Mouse (Mus musculus) B cell, adult 2 months (primary cell): ENCODE data around the gene Coq8b.

ENCODE experiments used
- DNase-seq, 2 experiments: peaks; one replicate each; pipeline ENCODE4 v3.0.0; 2022

The Coq8b gene

DNA sequence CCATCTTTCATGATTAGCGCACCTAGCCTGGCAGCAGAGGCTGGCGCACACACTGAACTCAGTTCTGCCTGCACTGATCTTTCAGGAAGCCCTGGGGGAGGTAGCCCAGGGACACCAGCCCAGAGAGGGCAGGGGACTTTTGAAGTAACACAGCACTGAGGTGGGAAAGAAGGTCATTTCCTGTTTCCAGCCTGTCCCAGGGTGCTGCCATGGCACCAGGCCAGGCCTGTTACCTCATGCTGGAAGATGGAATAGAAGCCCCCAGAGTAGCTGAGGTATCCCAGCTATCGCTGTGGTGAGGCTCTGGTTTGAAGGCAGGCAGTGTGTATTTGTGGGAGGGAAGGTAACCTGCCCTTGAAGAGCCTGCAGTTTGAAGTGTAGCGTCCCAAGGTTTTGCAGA is 42.1 kb downstream of the Coq8b start:
- no peak for DNase-seq

DNA sequence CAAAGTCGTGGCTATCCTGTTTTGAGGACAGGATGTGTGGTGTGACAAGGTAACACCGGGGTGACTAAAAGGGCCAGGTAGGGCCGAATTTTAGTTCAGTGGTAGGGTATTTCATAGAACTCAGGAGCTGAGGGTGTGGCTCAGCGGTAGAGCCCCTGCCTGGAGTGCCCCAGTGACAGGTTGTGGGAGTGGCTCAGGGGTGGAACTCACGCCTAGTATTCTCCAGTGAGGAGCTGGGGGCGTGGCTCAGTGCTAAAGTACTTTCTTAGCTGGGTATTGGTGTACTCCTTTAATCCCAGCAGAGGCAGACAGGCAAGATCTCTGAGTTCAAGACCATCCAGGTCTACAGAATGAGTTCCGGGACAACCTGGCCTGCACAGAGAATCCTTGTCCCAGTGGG is 43.2 kb downstream of the Coq8b start:
- no peak for DNase-seq

DNA sequence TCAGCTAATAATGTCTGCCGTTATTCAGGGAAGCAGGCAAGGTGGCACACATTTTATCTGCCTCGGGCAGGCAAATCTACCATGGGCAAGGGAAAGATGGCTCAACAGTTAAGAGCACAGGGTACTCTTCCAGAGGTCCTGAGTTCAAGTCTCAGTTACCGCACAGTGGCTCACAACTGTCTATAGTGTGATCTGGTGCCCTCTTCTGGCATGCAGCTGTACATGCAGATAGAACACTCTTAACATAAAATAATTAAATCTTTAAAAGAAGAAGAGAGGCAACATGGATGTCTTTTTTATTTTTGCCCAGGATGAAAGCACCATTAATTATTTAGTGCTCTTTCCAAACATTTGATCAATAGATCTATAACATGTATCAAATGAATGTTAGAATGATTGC is 44.4 kb downstream of the Coq8b start:
- peak; percentile 22 to 36 for DNase-seq

DNA sequence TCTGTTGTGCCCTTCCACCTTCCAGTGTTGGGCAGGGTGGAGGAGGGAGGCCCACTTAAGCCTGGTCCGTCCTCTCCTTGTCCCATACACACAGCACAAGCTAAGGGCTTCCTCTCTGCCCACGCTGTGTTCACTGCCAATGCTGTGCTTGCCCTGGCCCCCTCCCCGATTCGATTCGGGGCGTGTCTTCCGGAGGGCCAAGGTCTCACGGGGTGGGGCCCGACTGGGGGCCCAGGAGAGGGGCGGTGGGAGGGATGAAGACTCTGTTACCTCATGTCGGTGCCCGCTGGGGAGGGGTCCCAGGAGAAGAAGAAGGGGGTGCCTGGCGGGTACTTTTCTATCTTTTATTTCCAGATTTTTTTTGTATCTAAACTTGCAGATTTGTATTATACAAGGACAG is 48.9 kb downstream of the Coq8b start:
- DNase-seq, result no peak

DNA sequence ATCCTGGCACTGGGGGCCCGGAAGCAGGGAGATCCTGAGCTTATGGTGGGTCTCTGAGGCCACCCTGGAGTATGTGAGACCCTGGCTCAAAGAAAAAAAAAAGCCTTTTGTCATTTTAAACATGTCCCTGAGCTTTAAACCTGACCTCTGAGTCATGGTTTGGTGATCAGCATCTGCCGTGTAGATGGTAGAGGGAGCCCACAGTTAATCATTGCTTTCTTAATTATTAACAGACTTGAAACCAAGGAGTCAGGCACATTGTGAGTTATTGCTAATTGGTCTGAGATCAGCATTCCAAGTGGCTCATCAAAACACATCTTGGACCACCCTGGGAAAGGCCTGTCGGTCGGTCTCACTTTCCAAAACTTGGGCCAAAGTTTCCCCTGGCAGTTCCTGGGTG is 49.4 kb downstream of the Coq8b start:
- no peak for DNase-seq

DNA sequence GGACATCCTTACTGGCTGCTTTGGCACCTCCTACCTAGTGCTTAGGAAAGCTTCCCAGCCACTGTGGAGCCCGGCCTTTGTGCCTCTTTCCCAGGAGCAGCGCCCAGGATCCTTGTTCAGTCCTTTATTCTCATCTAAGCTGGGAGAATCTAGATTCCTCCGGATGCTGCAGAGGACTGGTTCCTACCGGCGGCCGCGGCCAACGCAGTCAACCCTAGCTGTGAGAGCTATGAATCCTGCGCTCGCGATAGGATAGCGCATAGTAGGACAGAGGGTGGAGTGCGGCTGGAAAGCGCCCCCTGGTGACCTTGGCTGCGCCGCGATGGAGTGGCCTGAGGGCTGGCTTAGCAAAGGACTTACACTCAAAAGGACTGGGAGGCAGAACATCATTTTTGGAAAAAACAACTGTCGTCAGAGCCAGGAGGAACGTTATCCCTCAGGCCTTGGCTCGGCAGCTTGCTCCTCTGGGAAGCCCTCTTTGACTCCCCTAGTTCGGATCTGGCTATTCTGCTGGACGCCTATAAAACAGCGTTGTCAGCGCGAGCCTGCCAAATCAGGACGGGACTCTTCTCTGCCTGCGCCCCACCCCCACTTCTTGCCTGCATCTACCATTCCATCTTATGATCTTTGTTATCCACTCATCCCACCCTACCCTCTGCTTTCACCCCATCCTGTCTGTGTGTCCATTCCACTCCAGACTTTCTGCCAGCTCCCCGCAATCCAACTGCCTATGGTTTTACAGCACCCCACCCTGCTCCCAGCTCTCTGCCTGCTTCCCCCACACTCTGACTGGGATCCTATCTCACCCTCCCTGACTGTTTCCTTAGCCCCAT is 52.3 kb downstream of the Coq8b start:
- DNase-seq, result peak; percentile 32 to 34

DNA sequence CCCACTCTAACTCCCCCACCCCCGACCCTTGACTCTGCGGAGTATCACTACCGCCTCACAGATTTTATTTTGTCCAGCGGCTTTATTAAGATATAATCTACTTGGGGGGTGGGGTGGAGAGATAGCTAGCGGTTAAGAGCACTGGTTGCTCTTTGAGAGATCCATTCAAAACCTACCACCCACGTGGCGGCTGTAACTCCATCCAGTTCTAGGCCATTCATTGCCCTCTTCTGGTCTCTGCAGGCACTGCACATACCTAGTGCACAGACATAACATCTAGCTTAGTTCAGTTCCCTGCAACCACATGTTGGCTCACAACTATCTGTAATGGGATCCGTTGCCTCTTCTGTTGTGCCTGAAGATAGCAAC is 52.9 kb downstream of the Coq8b start:
- DNase-seq, result peak; percentile 58 to 61

DNA sequence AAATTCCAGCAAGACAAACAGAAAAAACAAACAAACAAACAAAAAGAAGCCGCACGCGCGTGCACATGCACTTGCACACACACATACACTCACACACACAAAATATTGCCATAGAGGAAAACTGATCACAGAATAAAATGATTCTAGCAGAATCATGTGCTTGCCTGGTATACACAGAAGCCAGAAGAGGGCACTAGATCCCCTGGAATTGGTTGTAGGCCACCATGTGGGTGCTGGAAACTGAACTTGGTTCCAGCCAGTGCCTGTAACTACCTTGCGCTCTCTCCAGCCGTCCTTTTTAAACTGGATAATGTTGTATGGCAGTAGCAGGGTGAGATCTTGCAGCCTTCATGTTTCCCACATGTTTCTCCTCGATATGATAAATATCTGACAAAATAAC is 55.9 kb downstream of the Coq8b start:
- DNase-seq, result no peak

DNA sequence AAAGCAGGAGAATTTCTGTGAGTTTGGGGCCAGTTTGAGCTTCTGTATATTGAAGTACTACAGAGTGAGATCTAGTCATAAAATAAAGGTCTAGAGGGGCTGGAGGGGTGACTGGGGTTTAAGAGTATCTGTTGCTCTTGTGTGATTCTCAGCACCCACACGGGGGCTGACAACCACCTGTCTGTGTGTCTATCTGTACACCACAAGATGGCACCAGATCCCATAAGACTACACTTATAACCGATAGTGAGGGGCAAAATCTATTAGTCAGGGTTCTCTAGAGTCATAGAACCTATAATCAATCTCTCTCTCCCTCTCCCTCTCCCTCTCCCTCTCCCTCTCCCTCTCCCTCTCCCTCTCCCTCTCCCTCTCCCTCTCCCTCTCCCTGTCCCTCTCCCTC is 57.7 kb downstream of the Coq8b start:
- DNase-seq, result no peak

DNA sequence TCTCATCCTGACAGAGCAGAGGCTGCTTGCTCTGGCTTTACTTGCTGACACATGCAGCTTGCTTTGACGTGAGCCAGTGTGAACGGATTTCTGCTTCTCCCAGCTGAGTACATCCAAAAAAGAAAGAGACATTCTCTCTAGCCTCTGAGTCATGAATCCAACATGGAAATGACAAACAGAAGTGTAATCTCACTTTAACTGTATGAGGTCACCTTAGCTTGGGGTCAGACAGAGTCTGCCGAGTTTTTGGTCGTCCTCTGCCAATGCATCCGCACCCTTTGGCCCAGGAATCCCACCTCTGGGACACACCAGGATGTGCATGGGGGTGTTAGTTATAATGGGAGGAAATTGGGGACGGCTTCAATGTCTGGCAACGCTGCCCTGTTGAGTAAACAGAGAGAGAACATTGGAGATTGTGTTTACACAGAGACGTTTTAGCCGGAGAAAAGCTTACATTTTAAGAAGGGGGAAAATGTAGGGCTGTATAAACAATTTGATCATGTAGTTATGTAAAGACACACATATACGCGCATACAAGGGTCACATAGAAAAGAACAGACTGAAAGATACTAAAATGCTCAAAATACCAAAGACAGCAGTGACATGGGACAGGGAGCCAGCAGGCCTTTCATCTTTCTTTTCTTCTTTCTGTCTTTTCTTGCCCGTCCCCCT is 59.1 kb downstream of the Coq8b start:
- DNase-seq, result no peak

DNA sequence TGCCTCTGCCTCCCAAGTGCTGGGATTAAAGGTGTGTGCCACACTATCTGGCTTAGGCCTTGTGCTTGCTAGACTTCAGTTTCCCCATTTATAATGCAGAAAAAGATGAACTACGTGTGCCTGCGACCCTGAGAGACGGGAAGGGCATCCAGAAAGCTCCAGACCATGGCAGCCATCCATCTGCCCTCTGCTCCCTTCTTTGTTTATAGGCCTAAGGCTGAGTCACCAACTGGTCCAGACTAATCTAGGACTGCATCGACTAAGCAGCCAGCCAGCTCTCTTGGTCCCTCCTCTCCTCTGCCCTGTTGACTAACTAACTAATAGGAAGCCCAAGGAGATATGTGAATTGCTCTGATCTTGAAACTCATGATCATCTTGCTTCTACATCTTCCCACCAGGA is 63.1 kb downstream of the Coq8b start:
- no peak for DNase-seq

DNA sequence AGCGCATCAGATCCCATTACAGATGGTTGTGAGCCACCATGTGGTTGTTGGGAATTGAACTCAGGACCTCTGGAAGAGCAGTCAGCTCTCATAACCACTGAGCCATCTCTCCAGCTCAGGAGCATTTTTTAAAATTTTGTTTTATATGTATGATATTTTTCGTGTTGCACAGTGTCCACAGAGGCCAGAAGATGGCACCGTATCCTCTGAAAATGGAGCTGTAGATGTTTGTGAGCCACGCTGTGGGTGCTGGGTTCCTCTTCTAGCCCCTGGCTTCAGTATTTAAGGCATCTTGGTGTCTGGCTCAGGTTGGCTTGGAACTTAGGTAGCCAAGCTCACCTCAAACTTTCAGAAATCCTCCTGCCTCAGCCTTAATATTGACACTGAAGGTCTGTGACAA is 63.7 kb downstream of the Coq8b start:
- DNase-seq, result no peak

DNA sequence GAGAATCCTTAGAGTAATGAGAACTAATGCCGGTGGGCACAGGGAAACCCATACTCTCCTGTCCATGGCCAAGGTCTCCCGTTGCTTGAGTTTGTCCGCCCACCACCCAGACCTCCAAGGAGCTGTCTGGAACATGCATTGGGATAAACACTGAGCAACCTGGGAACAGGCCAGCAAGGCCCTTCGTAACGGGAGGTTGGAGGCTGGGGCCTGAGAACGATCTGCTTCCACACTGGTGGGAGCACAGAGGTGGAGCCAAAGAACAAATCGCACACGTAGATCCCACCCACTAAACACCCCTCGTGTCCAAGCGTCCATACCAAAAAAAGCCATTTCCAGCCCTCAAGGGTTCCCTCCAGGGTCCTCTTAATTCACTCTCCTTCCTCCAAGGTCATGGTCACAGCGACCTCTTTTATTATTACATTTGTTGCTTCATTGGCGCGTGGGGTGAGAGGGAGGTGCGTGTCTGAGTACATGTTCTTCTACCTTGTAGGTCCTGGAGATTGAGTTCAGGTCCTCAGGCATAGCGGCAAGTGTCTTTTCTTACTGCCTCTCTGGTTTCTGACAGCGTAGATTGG is 65.3 kb downstream of the Coq8b start:
- no peak for DNase-seq

DNA sequence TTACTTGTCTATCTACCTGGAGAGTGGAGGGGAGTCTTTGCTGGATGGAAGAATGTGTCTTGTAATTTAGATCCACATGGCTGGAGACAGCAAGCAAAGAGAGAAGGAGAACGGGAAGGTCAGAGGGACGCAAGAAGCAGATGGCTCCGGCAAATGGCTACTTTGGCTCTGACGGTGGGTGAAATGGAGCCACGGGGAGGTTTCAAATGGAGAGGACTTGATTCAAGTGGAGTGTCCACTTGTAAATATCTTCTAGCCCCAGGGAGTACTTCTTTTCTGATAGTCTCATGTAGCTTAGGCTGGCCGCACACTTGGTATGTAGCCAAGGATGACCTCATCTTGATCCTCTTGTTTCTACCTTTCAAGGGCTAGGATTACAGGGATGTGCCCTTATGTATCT is 66.0 kb downstream of the Coq8b start:
- no peak for DNase-seq

DNA sequence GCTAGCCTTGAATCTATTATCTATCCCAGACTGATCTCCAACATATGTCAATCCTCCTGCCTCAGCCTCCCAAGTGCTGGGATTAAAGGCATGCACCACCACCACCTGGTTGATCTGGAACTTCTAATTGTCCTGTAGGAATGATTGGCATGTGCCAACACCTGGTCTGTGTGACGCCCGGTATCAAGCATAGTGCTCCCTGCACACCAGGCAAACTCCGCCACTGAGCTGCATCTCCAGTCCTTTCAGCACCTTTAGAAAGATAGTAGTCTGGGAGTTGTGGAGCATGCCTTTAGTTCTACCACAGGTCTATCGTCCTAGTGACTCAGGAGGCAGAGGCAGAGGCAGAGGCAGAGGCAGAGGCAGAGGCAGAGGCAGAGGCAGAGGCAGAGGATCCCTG is 67.5 kb downstream of the Coq8b start:
- DNase-seq, result no peak

DNA sequence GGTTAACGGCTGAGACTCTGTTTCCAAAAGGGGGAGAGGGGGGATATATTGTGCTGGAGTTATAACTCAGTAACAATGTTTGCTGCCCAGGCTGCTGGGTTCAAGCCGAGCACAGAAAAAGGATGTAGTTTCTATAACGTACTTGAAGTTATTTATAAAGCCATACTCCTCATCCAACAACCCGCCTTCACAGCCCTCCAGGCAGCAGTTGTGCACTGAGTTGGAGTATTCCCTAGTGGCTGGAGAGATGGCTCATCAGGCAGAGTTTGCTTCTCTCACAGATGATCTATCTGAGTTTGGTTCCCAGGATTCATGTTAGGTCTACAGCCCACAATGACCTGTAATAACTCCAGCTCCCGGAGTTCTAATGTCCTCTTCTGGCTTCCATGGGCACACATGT is 68.0 kb downstream of the Coq8b start:
- no peak for DNase-seq

DNA sequence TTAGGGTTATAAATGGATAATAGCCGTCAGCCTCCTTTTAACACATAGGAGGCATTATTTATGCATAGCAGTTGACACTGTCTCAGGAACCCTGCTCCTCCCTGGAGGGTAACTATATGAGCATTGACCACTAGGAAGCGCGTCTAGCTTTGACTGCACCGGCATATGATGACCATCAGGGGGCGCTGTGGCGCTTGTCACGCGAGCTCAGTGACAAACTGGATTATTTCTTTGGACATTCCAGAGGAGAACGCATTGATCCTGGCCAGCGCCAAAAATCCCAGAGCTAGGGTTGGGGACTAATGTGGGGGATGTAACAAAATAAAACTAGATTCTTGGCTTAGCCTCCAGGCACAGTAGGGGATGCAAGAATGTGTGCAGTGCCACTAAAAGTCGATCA is 69.3 kb downstream of the Coq8b start:
- DNase-seq, result peak; percentile 75 to 77

DNA sequence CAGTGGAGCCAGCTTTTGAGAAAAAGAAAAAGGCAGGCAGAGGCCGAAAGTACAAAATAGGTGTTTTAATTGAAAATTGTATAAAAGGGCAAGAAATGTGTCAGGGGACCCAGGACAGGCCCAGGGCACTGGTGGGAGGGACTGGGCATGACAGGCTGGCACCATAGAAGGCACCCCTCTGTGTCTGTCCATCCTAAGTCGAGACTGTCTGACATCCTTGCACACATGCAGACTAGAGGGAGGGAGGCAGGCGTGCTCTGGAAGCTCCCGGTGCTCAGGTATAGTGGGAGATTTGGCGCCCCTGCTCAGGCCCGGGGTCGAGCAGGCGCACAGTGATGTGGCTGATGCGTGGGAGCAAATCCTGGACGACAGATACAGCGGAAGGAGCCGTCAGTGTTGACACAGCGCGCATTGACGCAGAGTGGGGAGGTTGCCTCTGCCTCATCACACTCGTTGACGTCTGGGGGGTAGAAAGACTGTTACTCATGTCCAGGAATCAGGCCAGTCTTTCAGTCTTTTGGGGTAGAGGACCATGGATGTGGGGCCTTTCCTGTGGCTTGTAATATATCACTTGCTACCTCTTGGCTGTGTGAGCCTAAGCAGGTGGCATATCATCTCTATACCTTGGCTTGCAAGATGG is 72.4 kb downstream of the Coq8b start:
- DNase-seq, result no peak

DNA sequence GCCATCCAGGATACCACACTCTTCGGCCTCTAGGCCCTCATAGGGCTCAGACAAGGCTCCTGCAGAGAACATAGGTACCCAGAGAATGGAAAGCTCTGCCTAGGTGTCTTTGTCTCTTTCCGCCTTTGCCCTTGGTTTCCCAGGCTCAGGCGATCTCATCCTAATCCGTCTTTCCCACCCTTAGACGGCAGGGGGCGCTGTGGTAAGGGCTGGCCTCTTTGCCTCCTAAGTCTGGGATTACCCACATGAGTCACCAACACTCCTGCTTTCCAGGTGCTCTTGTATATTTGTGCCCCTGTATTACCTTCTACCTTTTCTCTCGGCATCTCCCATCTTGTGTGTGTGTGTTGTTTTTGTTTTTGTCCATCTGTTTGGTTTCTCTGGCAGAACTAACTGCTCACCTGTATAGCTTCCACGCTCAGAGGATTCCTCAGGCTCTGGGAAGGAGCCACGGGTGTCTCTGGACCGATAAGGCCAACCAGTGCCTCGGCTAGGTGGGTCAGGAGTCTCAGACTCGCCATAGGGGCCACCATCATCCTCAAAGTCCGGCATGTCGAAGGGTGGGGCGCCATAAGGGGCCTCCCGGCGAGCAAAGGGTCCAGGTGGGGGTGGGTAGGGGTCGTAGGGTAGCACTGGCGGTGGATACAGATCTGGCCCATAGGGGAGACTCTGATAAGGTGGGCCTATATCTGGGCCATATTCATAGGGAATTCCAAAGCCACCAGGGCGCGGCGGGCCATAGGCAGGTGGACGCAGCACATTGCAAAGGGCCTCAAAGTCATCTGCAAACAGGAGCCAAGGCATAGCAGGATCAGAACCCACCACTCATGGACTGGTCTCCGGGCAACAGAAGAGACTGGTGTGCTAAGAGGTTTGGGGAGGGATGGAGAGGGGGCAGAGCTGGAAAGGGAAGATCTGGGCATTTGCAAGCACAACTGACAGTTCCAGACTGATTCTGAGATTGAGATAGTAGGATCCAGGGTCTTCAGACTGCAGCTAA is 73.6 kb downstream of the Coq8b start:
- peak in 1 of 2 experiments; percentile 37 for DNase-seq

DNA sequence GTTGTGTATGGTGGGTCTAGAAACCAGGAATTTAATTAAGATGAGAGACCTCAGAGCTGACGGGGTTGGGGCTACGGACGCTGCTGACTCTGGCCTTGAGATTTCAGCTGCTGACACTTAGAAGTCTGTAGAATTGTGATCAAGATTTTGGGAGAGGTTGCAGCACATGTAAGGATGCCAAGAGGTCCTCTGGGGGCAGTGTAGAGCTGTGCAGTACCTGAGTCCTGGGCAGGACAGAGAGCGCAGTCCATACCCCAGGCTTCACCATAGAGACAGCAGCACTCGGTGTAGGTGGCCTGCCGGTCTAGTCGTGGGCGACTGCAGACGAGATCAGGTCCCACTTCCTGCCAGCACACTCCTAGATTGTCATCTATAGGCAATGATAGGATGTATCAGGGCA is 74.7 kb downstream of the Coq8b start:
- DNase-seq, result no peak
